11 mouse cellular contexts compared by ENCODE assay signal in the genomic region with DNA sequence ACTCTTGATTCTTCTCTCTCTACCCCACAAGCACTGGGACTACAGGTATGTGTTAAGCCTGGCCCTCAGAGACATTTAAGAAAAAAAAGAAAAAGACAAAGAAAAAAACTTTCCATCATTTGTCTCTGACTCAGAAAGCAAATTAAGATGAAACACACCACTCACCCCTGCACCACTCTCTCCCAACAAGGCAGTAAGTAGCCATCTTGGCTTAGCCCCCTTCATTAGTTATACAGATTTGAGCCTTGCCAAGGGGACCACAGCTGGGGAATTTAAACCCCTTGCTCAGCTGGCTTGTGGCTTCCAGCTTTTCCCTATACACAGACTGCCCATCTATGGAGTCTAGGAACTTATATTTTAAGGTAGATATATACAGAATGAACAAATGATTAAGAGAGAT. TPM values are rescaled to one million over a fixed set of nuclear protein-coding genes. Genes with fewer than 3 reads are reported as not detected.
A peak's percentile ranks its signal among the peaks of the same experiment; 100 is the strongest.
DNase-seq lines count a peak whose midpoint lies in the region; ATAC-seq and TF ChIP-seq lines count a peak whose summit lies in the region.
"Had no signal": no experiment of that assay in that cellular context is flagged by ENCODE, and none has a peak within 500 bp of the region (broad histone marks: within the 10 kb centered on the region; RNA-seq: fewer than 3 reads in every experiment).

No protein-coding gene starts in this region.

- intact Hi-C loops in left cerebral cortex, postnatal 10 days (cut with DNase I) = no loop called here
- intact Hi-C loops in left cerebral cortex, postnatal 14 days (cut with DNase I) = no loop called here

- no peak for ATAC-seq in heart, embryonic 14.5 days (ENCODE audit: insufficient number of reproducible peaks, insufficient read depth, low FRiP score, low read depth)
- no peak for ATAC-seq in embryonic facial prominence, embryonic 12.5 days (ENCODE audit: insufficient number of reproducible peaks, insufficient read depth, low FRiP score, low TSS enrichment)
- no peak for ATAC-seq in hindbrain, postnatal 0 days
- ATAC-seq in neural tube, embryonic 12.5 days (ENCODE audit: low FRiP score, low read depth) = no peak

- H3K27ac ChIP-seq in heart, embryonic 14.5 days (replicated peaks in 1 of 2; ENCODE audit: control insufficient read depth in 1 of 2, insufficient read depth in 1 of 2, low read depth in 2 of 2, low read length in 2 of 2) = no peak overlapping the region
- no peak overlapping the region for H3K27ac ChIP-seq in embryonic facial prominence, embryonic 12.5 days
- no peak overlapping the region for H3K27ac ChIP-seq in hindbrain, postnatal 0 days
- no peak overlapping the region for H3K27ac ChIP-seq in neural tube, embryonic 12.5 days

- H3K36me3 ChIP-seq in heart, embryonic 14.5 days (ENCODE audit: control insufficient read depth, insufficient read depth, low read length) = no peaks in the 10 kb centered on the region
- H3K36me3 ChIP-seq in embryonic facial prominence, embryonic 12.5 days = no peaks in the 10 kb centered on the region
- no peaks in the 10 kb centered on the region for H3K36me3 ChIP-seq in hindbrain, postnatal 0 days (ENCODE audit: insufficient read depth, low read length)
- no peaks in the 10 kb centered on the region for H3K36me3 ChIP-seq in neural tube, embryonic 12.5 days
- H3K36me3 ChIP-seq: G1E had no signal

- peaks cover 7 to 10% of the 10 kb centered on the region in 2 experiments; a peak in 2 of 4 replicates for H3K4me1 ChIP-seq in heart, embryonic 14.5 days (ENCODE audit: control insufficient read depth in 2 of 2, insufficient read depth in 2 of 2, low read length in 2 of 2)
- H3K4me1 ChIP-seq in embryonic facial prominence, embryonic 12.5 days = no peaks in the 10 kb centered on the region; the same call in 1 of the 2 replicates
- no peaks in the 10 kb centered on the region for H3K4me1 ChIP-seq in hindbrain, postnatal 0 days (ENCODE audit: insufficient read depth, low read length)
- no peaks in the 10 kb centered on the region for H3K4me1 ChIP-seq in neural tube, embryonic 12.5 days

- H3K27me3 ChIP-seq in heart, embryonic 14.5 days (ENCODE audit: control insufficient read depth, insufficient read depth, low read length) = peaks cover 25% of the 10 kb centered on the region
- H3K27me3 ChIP-seq in embryonic facial prominence, embryonic 12.5 days = 0 out of 2 replicates have a peak, but pooled peaks cover 2% of the 10 kb centered on the region
- no peaks in the 10 kb centered on the region for H3K27me3 ChIP-seq in hindbrain, postnatal 0 days (ENCODE audit: insufficient read depth, low read length)
- H3K27me3 ChIP-seq in neural tube, embryonic 12.5 days (replicated peaks) = no peaks in the 10 kb centered on the region

- H3K9me3 ChIP-seq in heart, embryonic 14.5 days (ENCODE audit: control insufficient read depth, low read length) = no peaks in the 10 kb centered on the region
- no peaks in the 10 kb centered on the region for H3K9me3 ChIP-seq in embryonic facial prominence, embryonic 12.5 days
- H3K9me3 ChIP-seq in hindbrain, postnatal 0 days (ENCODE audit: low read length) = no peaks in the 10 kb centered on the region
- no peaks in the 10 kb centered on the region for H3K9me3 ChIP-seq in neural tube, embryonic 12.5 days

- no peak overlapping the region for H3K4me3 ChIP-seq in heart, embryonic 14.5 days (ENCODE audit: control insufficient read depth in 1 of 2, insufficient read depth in 1 of 2, low read depth in 1 of 2, low read length in 2 of 2)
- no peak overlapping the region for H3K4me3 ChIP-seq in embryonic facial prominence, embryonic 12.5 days
- H3K4me3 ChIP-seq in hindbrain, postnatal 0 days (ENCODE audit: low read length) = no peak overlapping the region; the same call in 1 of the 2 replicates
- H3K4me3 ChIP-seq in neural tube, embryonic 12.5 days = no peak overlapping the region

- no peak for DNase-seq in heart, adult 18-20 months
- no peak for DNase-seq in hindbrain, postnatal 0 days (ENCODE audit: low spot score)
- no peak for DNase-seq in left cerebral cortex, postnatal 10 days (ENCODE audit: extremely low spot score in 1 of 2, low spot score in 2 of 2)
- DNase-seq in left cerebral cortex, postnatal 14 days (ENCODE audit: low spot score in 2 of 2) = no peak
- no peak for DNase-seq in layer of hippocampus, adult 9-10 months (ENCODE audit: low spot score)
- DNase-seq: kidney, adult 8-10 months; lung, postnatal 14 days had no signal

- H3K9ac ChIP-seq in heart, embryonic 14.5 days (ENCODE audit: low read length) = no peak overlapping the region
- H3K9ac ChIP-seq in embryonic facial prominence, embryonic 12.5 days = no peak overlapping the region
- H3K9ac ChIP-seq in hindbrain, postnatal 0 days (replicated peaks; ENCODE audit: low read length) = no peak overlapping the region
- no peak overlapping the region for H3K9ac ChIP-seq in neural tube, embryonic 12.5 days

- no peak for TF ChIP-seq CTCF in hindbrain, postnatal 0 days (IDR thresholded peaks at IDR 0.05; ENCODE audit: low read depth)

- 0 out of 2 replicates have a peak overlapping the region, but pooled peaks have one; percentile 86 for H3K4me2 ChIP-seq in heart, embryonic 14.5 days (ENCODE audit: low read length)
- peak overlapping the region; percentile 80; the same call in 1 of the 2 replicates for H3K4me2 ChIP-seq in embryonic facial prominence, embryonic 12.5 days (replicated peaks)
- peak overlapping the region; percentile 97 for H3K4me2 ChIP-seq in hindbrain, postnatal 0 days (ENCODE audit: low read depth, low read length)
- peak overlapping the region; percentile 93; the same call in 1 of the 2 replicates for H3K4me2 ChIP-seq in neural tube, embryonic 12.5 days (replicated peaks)

RNA-seq across cellular contexts. Expression of gene Bcat1, which starts 1.5 kb away (rescaled TPM):
- 4.6 and 6.2 TPM in 2 replicates for polyA plus RNA-seq in heart, embryonic 14.5 days (2014; fragmentation: Nextera tagmentation; extraction: Ambion mirVana)
- 1 to 10 TPM in 1 of 2 experiments, under 1 TPM in 1; 0.46 to 1.1 TPM for total RNA-seq in heart, adult 18-20 months (2021)
- 46.8 and 51.8 TPM in 2 replicates for polyA plus RNA-seq in embryonic facial prominence, embryonic 12.5 days (2016; fragmentation: Nextera tagmentation; extraction: Ambion mirVana)
- 81.8 and 94.3 TPM in 2 replicates for total RNA-seq in hindbrain, postnatal 0 days (2014; rRNA removed)
- 58.2 and 59.7 TPM in 2 replicates for polyA plus RNA-seq in hindbrain, postnatal 0 days (2015; fragmentation: Nextera tagmentation; extraction: Ambion mirVana)
- polyA plus RNA-seq in neural tube, embryonic 12.5 days (2016; fragmentation: Nextera tagmentation; extraction: Ambion mirVana) = 85.1 and 92.6 TPM in 2 replicates
- total RNA-seq in left cerebral cortex, postnatal 10 days (2021) = 10 to 100 TPM; 65.1 to 65.9 TPM
- total RNA-seq in left cerebral cortex, postnatal 14 days (2021) = 10 to 100 TPM; 67.3 to 67.4 TPM
- polyA plus RNA-seq: G1E had no signal

RNA-seq across cellular contexts. Expression of gene Lrmp, which starts 41.0 kb away (rescaled TPM):
- polyA plus RNA-seq in heart, embryonic 14.5 days (2014; fragmentation: Nextera tagmentation; extraction: Ambion mirVana) = 1.4 and 1.8 TPM in 2 replicates
- 1 to 10 TPM; 1.3 to 4.2 TPM for total RNA-seq in heart, adult 18-20 months (2021)
- 2.1 and 3.0 TPM in 2 replicates for polyA plus RNA-seq in embryonic facial prominence, embryonic 12.5 days (2016; fragmentation: Nextera tagmentation; extraction: Ambion mirVana)
- total RNA-seq in hindbrain, postnatal 0 days (2014; rRNA removed) = 1.7 and 4.4 TPM in 2 replicates
- polyA plus RNA-seq in hindbrain, postnatal 0 days (2015; fragmentation: Nextera tagmentation; extraction: Ambion mirVana) = 0.54 and 0.74 TPM in 2 replicates
- polyA plus RNA-seq in neural tube, embryonic 12.5 days (2016; fragmentation: Nextera tagmentation; extraction: Ambion mirVana) = 1.9 and 2.4 TPM in 2 replicates
- 1 to 10 TPM; 1.5 to 1.9 TPM for total RNA-seq in left cerebral cortex, postnatal 10 days (2021)
- total RNA-seq in left cerebral cortex, postnatal 14 days (2021) = 1 to 10 TPM; 2.0 to 3.1 TPM

Comparison
In these comparisons a context has a peak if more than half of its experiments do, and no peak if none do; other contexts are left out.
1. RNA of gene Bcat1, which starts 1.5 kb away (total RNA-seq): 81.8 to 94.3 TPM in hindbrain, postnatal 0 days, 67.3 to 67.4 TPM in left cerebral cortex, postnatal 14 days and 65.1 to 65.9 TPM in left cerebral cortex, postnatal 10 days; 0.46 to 1.1 TPM in heart, adult 18-20 months; every median in the first group is over 10 times any median in the second.
2. Peak in every context shown above with its lines, with median percentiles within 50 percentile points of each other: H3K4me2 ChIP-seq.